Mouse (Mus musculus): ENCODE measurements around the gene Rnf144b. TPM values are rescaled to one million over a fixed set of nuclear protein-coding genes. Genes with fewer than 3 reads are reported as not detected.

Gene Rnf144b
- polyA plus RNA-seq, 1 experiment from 2014 or later, result 1.0 TPM

- H3K9ac ChIP-seq, result no peak overlapping the region
- ATAC-seq (ENCODE audit: low FRiP score, low read depth), result no peak
- no peak overlapping the region for H3K4me2 ChIP-seq (replicated peaks)
- no peak overlapping the region for H3K27ac ChIP-seq
- no peak overlapping the region for H3K4me3 ChIP-seq
- H3K36me3 ChIP-seq, result no peaks in the 10 kb centered on the region
- no peaks in the 10 kb centered on the region for H3K9me3 ChIP-seq
- WGBS, result 66% methylated on average over 5 of the region's 5 CpGs
- H3K27me3 ChIP-seq (replicated peaks), result no peaks in the 10 kb centered on the region
- H3K4me1 ChIP-seq, result no peaks in the 10 kb centered on the region
Observed at GRCm38 (mm10) chr13:47156841-47157240, 34.4 kb downstream of the Rnf144b start.

GRCm38 (mm10) chr13:47162001-47162400 is 39.5 kb downstream of the Rnf144b start:
- H3K27me3 ChIP-seq (replicated peaks), result no peaks in the 10 kb centered on the region
- no peaks in the 10 kb centered on the region for H3K4me1 ChIP-seq
- no peak for ATAC-seq (ENCODE audit: low FRiP score, low read depth)
- H3K36me3 ChIP-seq, result no peaks in the 10 kb centered on the region
- H3K9ac ChIP-seq, result no peak overlapping the region
- H3K4me3 ChIP-seq, result no peak overlapping the region
- H3K9me3 ChIP-seq, result peaks cover 6% of the 10 kb centered on the region; the same call in 1 of the 2 replicates
- WGBS, result 92% methylated on average over 5 of the region's 5 CpGs
- H3K27ac ChIP-seq, result no peak overlapping the region
- H3K4me2 ChIP-seq (replicated peaks), result no peak overlapping the region

GRCm38 (mm10) chr13:47164732-47165131 is 42.3 kb downstream of the Rnf144b start:
- Histone ChIP-seq H3K36me3 (no peaks in the 10 kb centered on the region), H3K4me3 (no peak overlapping the region), H3K4me1 (no peaks in the 10 kb centered on the region), H3K4me2 (replicated peaks) (no peak overlapping the region), H3K9ac (no peak overlapping the region), H3K9me3 (peaks cover 6% of the 10 kb centered on the region; the same call in 1 of the 2 replicates), H3K27me3 (replicated peaks) (no peaks in the 10 kb centered on the region), H3K27ac (no peak overlapping the region)
- no peak for ATAC-seq (ENCODE audit: low FRiP score, low read depth)
- WGBS, result 83% methylated on average over 5 of the region's 5 CpGs

- Histone ChIP-seq H3K27me3 (replicated peaks) (no peaks in the 10 kb centered on the region), H3K27ac (no peak overlapping the region), H3K36me3 (no peaks in the 10 kb centered on the region), H3K9me3 (peaks cover 6% of the 10 kb centered on the region; the same call in 1 of the 2 replicates), H3K4me1 (no peaks in the 10 kb centered on the region), H3K4me2 (replicated peaks) (no peak overlapping the region), H3K9ac (no peak overlapping the region), H3K4me3 (no peak overlapping the region)
- ATAC-seq (ENCODE audit: low FRiP score, low read depth), result no peak
- WGBS, result 92% methylated on average over 2 of the region's 2 CpGs
Observed at GRCm38 (mm10) chr13:47165261-47165660, 42.8 kb downstream of the Rnf144b start.

- no peak for ATAC-seq (ENCODE audit: low FRiP score, low read depth)
- no peak overlapping the region for H3K9ac ChIP-seq
- no peaks in the 10 kb centered on the region for H3K36me3 ChIP-seq
- H3K27me3 ChIP-seq (replicated peaks), result no peaks in the 10 kb centered on the region
- 68% methylated on average over 11 of the region's 11 CpGs for WGBS
- no peaks in the 10 kb centered on the region for H3K4me1 ChIP-seq
- H3K9me3 ChIP-seq, result 0 out of 2 replicates have a peak, but pooled peaks cover under 1% of the 10 kb centered on the region
- H3K4me3 ChIP-seq, result no peak overlapping the region
- H3K4me2 ChIP-seq (replicated peaks), result no peak overlapping the region
- no peak overlapping the region for H3K27ac ChIP-seq
Observed at GRCm38 (mm10) chr13:47168484-47168883, 46.0 kb downstream of the Rnf144b start.

GRCm38 (mm10) chr13:47170026-47170425 is 47.6 kb downstream of the Rnf144b start:
- Histone ChIP-seq H3K27ac (no peak overlapping the region), H3K36me3 (no peaks in the 10 kb centered on the region), H3K27me3 (replicated peaks) (no peaks in the 10 kb centered on the region), H3K4me1 (no peaks in the 10 kb centered on the region), H3K4me2 (replicated peaks) (no peak overlapping the region), H3K4me3 (no peak overlapping the region), H3K9me3 (no peaks in the 10 kb centered on the region), H3K9ac (no peak overlapping the region)
- no peak for ATAC-seq (ENCODE audit: low FRiP score, low read depth)
- WGBS, result 89% methylated on average over 4 of the region's 4 CpGs

GRCm38 (mm10) chr13:47170811-47171555 is 48.5 kb downstream of the Rnf144b start:
- H3K4me3 ChIP-seq, result no peak overlapping the region
- 80% methylated on average over 13 of the region's 13 CpGs for WGBS
- no peak overlapping the region for H3K4me2 ChIP-seq (replicated peaks)
- H3K27ac ChIP-seq, result no peak overlapping the region
- H3K27me3 ChIP-seq (replicated peaks), result no peaks in the 10 kb centered on the region
- no peaks in the 10 kb centered on the region for H3K36me3 ChIP-seq
- H3K9ac ChIP-seq, result no peak overlapping the region
- no peaks in the 10 kb centered on the region for H3K9me3 ChIP-seq
- no peak for ATAC-seq (ENCODE audit: low FRiP score, low read depth)
- no peaks in the 10 kb centered on the region for H3K4me1 ChIP-seq

GRCm38 (mm10) chr13:47172891-47173290 is 50.4 kb downstream of the Rnf144b start:
- Histone ChIP-seq H3K36me3 (no peaks in the 10 kb centered on the region), H3K4me3 (no peak overlapping the region), H3K27ac (no peak overlapping the region), H3K4me2 (replicated peaks) (no peak overlapping the region), H3K27me3 (replicated peaks) (no peaks in the 10 kb centered on the region), H3K4me1 (no peaks in the 10 kb centered on the region), H3K9ac (no peak overlapping the region), H3K9me3 (no peaks in the 10 kb centered on the region)
- ATAC-seq (ENCODE audit: low FRiP score, low read depth), result no peak
- 86% methylated on average over 10 of the region's 10 CpGs for WGBS

GRCm38 (mm10) chr13:47178182-47178581 is 55.7 kb downstream of the Rnf144b start:
- 81% methylated on average over 8 of the region's 8 CpGs for WGBS
- ATAC-seq (ENCODE audit: low FRiP score, low read depth), result no peak
- no peak overlapping the region for H3K4me2 ChIP-seq (replicated peaks)
- no peaks in the 10 kb centered on the region for H3K4me1 ChIP-seq
- no peaks in the 10 kb centered on the region for H3K36me3 ChIP-seq
- no peak overlapping the region for H3K27ac ChIP-seq
- H3K4me3 ChIP-seq, result no peak overlapping the region
- no peaks in the 10 kb centered on the region for H3K9me3 ChIP-seq
- H3K27me3 ChIP-seq (replicated peaks), result no peaks in the 10 kb centered on the region
- H3K9ac ChIP-seq, result no peak overlapping the region

GRCm38 (mm10) chr13:47180776-47181175 is 58.3 kb downstream of the Rnf144b start:
- 82% methylated on average over 7 of the region's 7 CpGs for WGBS
- ATAC-seq (ENCODE audit: low FRiP score, low read depth), result no peak
- Histone ChIP-seq H3K4me3 (no peak overlapping the region), H3K4me1 (no peaks in the 10 kb centered on the region), H3K36me3 (no peaks in the 10 kb centered on the region), H3K9me3 (no peaks in the 10 kb centered on the region), H3K27me3 (replicated peaks) (no peaks in the 10 kb centered on the region), H3K9ac (no peak overlapping the region), H3K4me2 (replicated peaks) (no peak overlapping the region), H3K27ac (no peak overlapping the region)

GRCm38 (mm10) chr13:47182366-47182765 is 59.9 kb downstream of the Rnf144b start:
- H3K4me1 ChIP-seq, result no peaks in the 10 kb centered on the region
- H3K27ac ChIP-seq, result no peak overlapping the region
- no peak for ATAC-seq (ENCODE audit: low FRiP score, low read depth)
- no peaks in the 10 kb centered on the region for H3K27me3 ChIP-seq (replicated peaks)
- no peaks in the 10 kb centered on the region for H3K9me3 ChIP-seq
- no peak overlapping the region for H3K9ac ChIP-seq
- WGBS, result 71% methylated on average over 5 of the region's 5 CpGs
- H3K36me3 ChIP-seq, result no peaks in the 10 kb centered on the region
- no peak overlapping the region for H3K4me3 ChIP-seq
- H3K4me2 ChIP-seq (replicated peaks), result no peak overlapping the region

GRCm38 (mm10) chr13:47183033-47183730 is 60.7 kb downstream of the Rnf144b start:
- Histone ChIP-seq H3K4me1 (no peaks in the 10 kb centered on the region), H3K36me3 (no peaks in the 10 kb centered on the region), H3K9ac (no peak overlapping the region), H3K27me3 (replicated peaks) (no peaks in the 10 kb centered on the region), H3K9me3 (no peaks in the 10 kb centered on the region), H3K27ac (no peak overlapping the region), H3K4me2 (replicated peaks) (no peak overlapping the region), H3K4me3 (no peak overlapping the region)
- WGBS, result 90% methylated on average over 9 of the region's 9 CpGs
- ATAC-seq (ENCODE audit: low FRiP score, low read depth), result no peak

All from neural tube, embryonic 12.5 days (tissue).